Mouse (Mus musculus) C2C12 (cell line): ENCODE measurements around the gene Cox8b. TPM values are rescaled to one million over a fixed set of nuclear protein-coding genes. Genes with fewer than 3 reads are reported as not detected.
"Not testable (repeated sequence)": the region's sequence is repeated elsewhere in the genome, so short reads cannot be mapped to it uniquely, and the experiment has no call there.

ENCODE experiments used
- H3K27me3 ChIP-seq: one replicate; pipeline ENCODE4 v1.6.1; 2011; ENCODE audit not compliant: control insufficient read depth, insufficient read depth, insufficient read length
- H3K36me3 ChIP-seq: one replicate; pipeline ENCODE4 v1.6.1; 2011; ENCODE audit not compliant: control insufficient read depth, insufficient read depth
- H3K4me3 ChIP-seq: one replicate; pipeline ENCODE4 v1.5.1; 2011; ENCODE audit warnings: mild to moderate bottlenecking, control low read depth; ENCODE audit not compliant: poor library complexity, insufficient read depth, severe bottlenecking
- H3K79me2 ChIP-seq: one replicate; pipeline ENCODE4 v1.6.1; 2011; ENCODE audit not compliant: control insufficient read depth, insufficient read depth
- H3K79me3 ChIP-seq: one replicate; pipeline ENCODE4 v1.6.1; 2011; ENCODE audit warnings: low read depth, control low read depth
- H3ac ChIP-seq: one replicate; pipeline ENCODE3; 2011; ENCODE audit warnings: low read depth; ENCODE audit not compliant: control insufficient read depth, insufficient read length
- CEBPB ChIP-seq: IDR thresholded peaks from one replicate; pipeline ENCODE4 v1.6.1; 2011; ENCODE audit warnings: low read depth, mild to moderate bottlenecking, control low read depth, moderate library complexity
- CTCF ChIP-seq: IDR thresholded peaks from one replicate; pipeline ENCODE4 v1.5.1; 2011; ENCODE audit not compliant: control insufficient read depth, insufficient read depth, insufficient read length
- FOSL1 ChIP-seq: IDR thresholded peaks from one replicate; pipeline ENCODE4 v1.8.0; 2011; ENCODE audit warnings: mild to moderate bottlenecking, low read length; ENCODE audit not compliant: poor library complexity, insufficient read depth, severe bottlenecking
- MAX ChIP-seq: IDR thresholded peaks from one replicate; pipeline ENCODE4 v1.6.1; 2011; ENCODE audit warnings: mild to moderate bottlenecking, control low read depth
- MYOD1 ChIP-seq: IDR thresholded peaks from one replicate; pipeline ENCODE4 v1.6.1; 2011; ENCODE audit warnings: low read depth; ENCODE audit not compliant: control insufficient read depth, insufficient read length
- MYOG ChIP-seq: IDR thresholded peaks from one replicate; pipeline ENCODE4 v1.6.1; 2011; ENCODE audit not compliant: control insufficient read depth, insufficient read length; ENCODE audit errors: extremely low read depth
- USF1 ChIP-seq: IDR thresholded peaks from one replicate; pipeline ENCODE4 v1.6.1; 2011; ENCODE audit warnings: low read depth, mild to moderate bottlenecking, control low read depth, moderate library complexity
- polyA plus RNA-seq: library from polyadenylated mRNA; unstranded; fragments of >200 nt; fragmentation: generic; extraction: Trizol; gene quantifications from one replicate; pipeline ENCODE4 v1.2.1, GENCODE M21; 2012; ENCODE audit warnings: missing spikeins

Cox8b gene
- polyA plus RNA-seq, 1 experiment: 0.81 TPM

DNA sequence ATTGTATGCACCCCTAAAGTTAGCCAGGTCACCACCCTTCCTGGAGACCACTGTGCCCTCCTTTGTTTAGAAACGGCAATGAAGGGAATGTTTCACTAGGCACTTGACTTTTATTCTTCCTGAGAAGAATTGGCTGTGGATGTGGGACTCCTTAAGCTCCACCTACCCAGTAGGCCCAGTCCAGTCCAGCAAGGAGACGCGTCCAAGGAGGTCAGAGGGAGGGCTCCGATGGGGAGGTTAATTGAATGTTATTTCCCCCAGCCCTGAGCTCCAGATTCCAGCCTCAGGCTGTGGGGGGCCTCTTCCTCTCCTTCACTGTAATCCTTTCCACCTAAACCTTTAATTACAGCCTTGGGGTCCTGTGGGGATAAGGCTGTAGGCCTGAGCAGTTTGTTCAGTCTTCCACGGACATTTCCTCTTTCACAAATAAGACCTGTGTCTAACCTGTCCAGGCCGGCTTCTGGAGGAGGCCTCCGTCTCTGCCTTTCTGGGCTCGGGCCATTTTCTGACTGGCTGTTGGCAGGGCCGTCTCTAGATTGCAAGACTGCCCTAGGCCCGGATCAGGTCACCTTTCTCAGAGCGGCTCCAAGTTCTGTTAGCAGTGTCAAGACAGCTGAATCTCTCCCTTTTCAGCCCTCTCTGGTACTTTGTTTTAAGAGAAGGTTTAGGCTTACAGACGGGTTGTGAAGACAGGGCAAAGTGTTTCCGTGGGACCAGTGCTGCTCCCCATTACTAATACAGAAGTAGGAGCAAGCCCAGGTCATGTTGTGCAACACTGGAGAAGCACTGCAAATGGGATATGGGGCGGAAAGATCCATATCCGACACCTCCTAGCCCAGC is 2.0 kb upstream of the Cox8b start:
- H3K79me2 ChIP-seq: no peaks in the 10 kb centered on the region
- no peak overlapping the region for H3K4me3 ChIP-seq
- no peak for TF ChIP-seq MYOG
- no peak overlapping the region for H3ac ChIP-seq
- no peaks in the 10 kb centered on the region for H3K27me3 ChIP-seq
- no peaks in the 10 kb centered on the region for H3K79me3 ChIP-seq
- H3K36me3 ChIP-seq: peaks cover 16% of the 10 kb centered on the region

DNA sequence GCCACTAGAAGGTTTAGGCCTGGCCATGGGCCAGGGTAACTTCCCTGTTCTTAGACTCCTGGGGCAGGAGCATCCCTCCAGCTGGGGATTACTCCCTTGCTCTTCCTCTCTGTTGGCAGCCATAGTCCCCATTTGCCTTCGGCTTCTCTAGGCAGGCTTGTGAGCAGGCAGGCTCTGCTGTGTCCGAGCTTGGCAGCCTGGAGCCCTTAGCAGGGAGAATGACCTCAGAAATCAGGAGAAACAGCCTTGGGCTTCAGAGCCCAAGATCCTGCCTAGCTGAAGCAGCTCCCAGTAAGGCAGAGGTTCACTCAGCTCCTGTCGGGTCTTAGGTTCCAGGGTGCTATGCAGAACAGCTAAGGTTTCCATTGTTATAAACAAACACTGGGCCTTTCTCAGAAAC is 1.1 kb downstream of the Cox8b start:
- Histone ChIP-seq H3K27me3 (no peaks in the 10 kb centered on the region), H3K36me3 (peaks cover 40% of the 10 kb centered on the region), H3K79me3 (no peaks in the 10 kb centered on the region), H3K4me3 (no peak overlapping the region), H3K79me2 (no peaks in the 10 kb centered on the region), H3ac (no peak overlapping the region)
- no peak for TF ChIP-seq USF1
- TF ChIP-seq FOSL1: no peak
- TF ChIP-seq CTCF: no peak
- TF ChIP-seq MAX: no peak
- TF ChIP-seq MYOG: no peak
- no peak for TF ChIP-seq MYOD1
- TF ChIP-seq CEBPB: no peak

DNA sequence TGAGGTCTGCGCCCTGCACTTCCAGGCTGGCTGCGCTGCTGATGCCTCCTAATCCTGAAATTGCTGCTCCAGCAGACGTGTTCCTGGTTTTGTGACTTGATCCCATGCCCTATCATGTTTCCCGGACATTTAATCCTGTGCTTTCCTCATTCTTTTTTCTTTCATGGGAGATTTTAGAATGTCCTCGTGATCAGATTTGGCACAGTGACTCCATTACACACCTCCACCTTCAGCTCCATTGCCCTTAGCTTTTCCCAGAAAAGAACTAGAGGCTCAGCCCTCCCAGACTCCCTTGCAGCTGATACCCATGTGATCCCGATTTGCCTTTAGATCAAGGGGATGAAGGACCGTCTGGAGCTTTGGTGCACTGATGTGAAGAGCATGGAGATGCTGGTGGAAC is 2.4 kb downstream of the Cox8b start:
- H3K36me3 ChIP-seq: peaks cover 46% of the 10 kb centered on the region
- H3K79me2 ChIP-seq: no peaks in the 10 kb centered on the region
- H3K79me3 ChIP-seq: no peaks in the 10 kb centered on the region
- TF ChIP-seq CTCF (no peak), FOSL1 (no peak), MYOD1 (no peak), USF1 (no peak), MAX (no peak), CEBPB (no peak)
- no peaks in the 10 kb centered on the region for H3K27me3 ChIP-seq
- H3K4me3 ChIP-seq: no peak overlapping the region
- H3ac ChIP-seq: no peak overlapping the region

DNA sequence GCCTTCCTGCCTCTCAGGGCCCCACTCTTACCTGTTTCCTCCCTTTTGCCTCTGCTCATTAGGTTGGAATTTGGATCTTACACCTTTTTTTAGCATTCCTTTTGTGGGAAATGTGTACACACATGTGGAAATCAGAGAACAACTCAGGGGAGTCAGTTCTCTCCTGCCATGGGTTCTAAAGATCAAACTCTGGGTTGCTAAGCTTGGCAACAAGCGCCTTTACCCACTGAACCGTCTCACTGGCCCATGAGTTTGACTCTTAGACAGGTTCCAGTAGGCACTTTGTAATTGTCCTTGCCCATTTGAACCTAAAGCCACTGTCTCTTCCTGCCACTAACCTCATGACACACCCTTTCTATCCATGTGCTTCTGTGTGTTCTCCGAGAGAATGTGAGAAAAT is 5.6 kb downstream of the Cox8b start:
- Histone ChIP-seq H3K79me3 (no peaks in the 10 kb centered on the region), H3K27me3 (no peaks in the 10 kb centered on the region), H3ac (no peak overlapping the region), H3K79me2 (no peaks in the 10 kb centered on the region), H3K36me3 (peaks cover 60% of the 10 kb centered on the region), H3K4me3 (no peak overlapping the region)
- TF ChIP-seq CTCF: no peak
- no peak for TF ChIP-seq CEBPB
- TF ChIP-seq MYOG: no peak
- TF ChIP-seq USF1: no peak
- TF ChIP-seq MAX: no peak
- no peak for TF ChIP-seq MYOD1
- TF ChIP-seq FOSL1: no peak

DNA sequence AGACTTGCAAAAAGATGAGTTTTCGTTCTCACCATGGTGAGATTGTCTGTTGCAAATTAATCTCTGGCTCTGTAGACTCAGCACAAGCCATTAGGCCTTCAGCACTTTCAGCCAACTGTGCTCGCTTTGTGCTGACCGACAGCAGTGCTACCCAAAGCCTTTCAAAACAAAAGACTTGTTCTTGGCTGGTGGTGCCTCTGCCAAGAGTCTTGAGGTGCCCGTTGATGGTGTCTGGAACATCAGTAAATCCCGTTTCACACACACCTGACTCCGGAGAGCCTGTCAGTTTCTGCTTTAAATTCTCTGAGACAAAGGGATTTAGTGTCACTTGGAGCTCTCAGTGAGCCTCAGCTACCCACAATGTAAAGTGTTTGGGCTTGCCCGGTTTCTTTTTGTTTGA is 6.2 kb downstream of the Cox8b start:
- Histone ChIP-seq H3K4me3 (no peak overlapping the region), H3K27me3 (no peaks in the 10 kb centered on the region), H3ac (no peak overlapping the region), H3K36me3 (peaks cover 66% of the 10 kb centered on the region), H3K79me3 (no peaks in the 10 kb centered on the region), H3K79me2 (no peaks in the 10 kb centered on the region)
- TF ChIP-seq CEBPB (no peak), MYOG (no peak), FOSL1 (no peak), USF1 (no peak), CTCF (no peak), MYOD1 (no peak)

DNA sequence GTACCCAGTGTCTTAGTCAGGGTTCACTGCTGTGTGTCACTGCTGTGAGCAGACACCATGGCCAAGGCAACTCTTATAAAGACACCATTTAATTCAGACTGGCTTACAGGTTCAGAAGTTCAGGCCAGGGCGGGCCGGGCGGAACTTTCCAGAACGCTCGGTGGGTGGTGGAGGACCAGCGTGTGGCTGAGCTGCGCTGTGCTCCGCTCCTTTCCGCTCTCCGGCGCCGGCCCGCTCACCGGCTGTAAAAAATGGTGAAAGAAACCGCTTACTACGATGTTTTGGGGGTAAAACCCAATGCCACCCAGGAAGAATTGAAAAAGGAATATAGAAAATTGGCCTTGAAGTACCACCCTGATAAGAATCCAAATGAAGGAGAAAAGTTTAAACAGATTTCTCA is 9.6 kb downstream of the Cox8b start:
- H3K79me3 ChIP-seq, H3K27me3 ChIP-seq, H3ac ChIP-seq, H3K4me3 ChIP-seq, H3K79me2 ChIP-seq: not testable (repeated sequence)
- H3K36me3 ChIP-seq: peaks cover 66% of the 10 kb centered on the region
